In the genomic region with DNA sequence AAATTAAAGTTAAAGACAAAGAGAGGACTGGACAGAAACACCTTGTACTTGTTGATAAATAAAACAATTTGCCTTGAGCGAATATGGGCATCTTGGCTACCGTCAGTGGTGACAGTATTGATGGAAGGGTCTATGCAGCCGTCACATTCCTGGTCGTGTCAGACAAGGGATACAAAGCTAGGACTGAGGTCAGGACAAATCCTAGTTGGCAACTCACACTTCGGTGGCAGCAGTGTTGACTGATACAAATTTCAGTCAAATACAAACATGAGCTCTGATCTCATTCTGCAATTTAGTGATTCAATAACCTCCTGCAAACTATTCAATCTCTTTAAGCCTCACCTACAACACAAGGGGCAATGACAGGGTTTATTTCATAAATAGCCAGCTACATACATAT, we compare ENCODE assay signal across 35 mouse cellular contexts.
"Had no signal": no experiment of that assay in that cellular context is flagged by ENCODE, and none has a peak within 500 bp of the region (broad histone marks: within the 10 kb centered on the region; RNA-seq: fewer than 3 reads in every experiment).

No protein-coding gene starts in this region.

- H3K27ac ChIP-seq: heart, adult 2 months; heart, embryonic 10.5 days; heart, embryonic 13.5 days; heart, embryonic 15.5 days; hindbrain, embryonic 10.5 days; hindbrain, embryonic 12.5 days; hindbrain, embryonic 13.5 days; hindbrain, embryonic 14.5 days; hindbrain, embryonic 15.5 days; hindbrain, postnatal 0 days; intestine, embryonic 15.5 days; kidney, embryonic 15.5 days; kidney, postnatal 0 days; layer of hippocampus, adult 2 months had no signal

- H3K4me3 ChIP-seq: heart, adult 2 months; heart, embryonic 10.5 days; heart, embryonic 12.5 days; heart, embryonic 13.5 days; heart, embryonic 15.5 days; hindbrain, embryonic 10.5 days; hindbrain, embryonic 12.5 days; hindbrain, embryonic 13.5 days; hindbrain, embryonic 15.5 days; intestine, embryonic 15.5 days; kidney, embryonic 15.5 days; layer of hippocampus, adult 2 months had no signal

- H3K9me3 ChIP-seq: heart, embryonic 10.5 days; heart, embryonic 12.5 days; heart, embryonic 13.5 days; heart, embryonic 15.5 days; hindbrain, embryonic 10.5 days; hindbrain, embryonic 12.5 days; hindbrain, embryonic 13.5 days; hindbrain, embryonic 15.5 days; intestine, embryonic 15.5 days; kidney, embryonic 15.5 days had no signal

- H3K27me3 ChIP-seq: heart, embryonic 12.5 days; heart, embryonic 13.5 days; heart, embryonic 15.5 days; hindbrain, embryonic 12.5 days; hindbrain, embryonic 13.5 days; hindbrain, embryonic 15.5 days; intestine, embryonic 15.5 days; kidney, embryonic 15.5 days had no signal

- H3K36me3 ChIP-seq: heart, embryonic 10.5 days; heart, embryonic 12.5 days; heart, embryonic 13.5 days; heart, embryonic 15.5 days; hindbrain, embryonic 12.5 days; hindbrain, embryonic 13.5 days; hindbrain, embryonic 15.5 days; intestine, embryonic 15.5 days; kidney, embryonic 15.5 days had no signal

- ATAC-seq: hindbrain, embryonic 16.5 days; hindbrain, postnatal 0 days; inflammation-experienced regulatory T-cells, adult 6 months; intestine, embryonic 15.5 days; intestine, embryonic 16.5 days; intestine, postnatal 0 days had no signal

- H3K4me2 ChIP-seq: heart, embryonic 11.5 days; heart, embryonic 12.5 days; heart, embryonic 13.5 days; heart, embryonic 15.5 days; hindbrain, embryonic 12.5 days; hindbrain, embryonic 13.5 days; hindbrain, embryonic 14.5 days; hindbrain, embryonic 15.5 days; intestine, embryonic 15.5 days; kidney, embryonic 15.5 days had no signal

- H3K9ac ChIP-seq: heart, embryonic 12.5 days; heart, embryonic 13.5 days; heart, embryonic 15.5 days; hindbrain, embryonic 12.5 days; hindbrain, embryonic 13.5 days; hindbrain, embryonic 14.5 days; hindbrain, embryonic 15.5 days; intestine, embryonic 15.5 days; kidney, embryonic 15.5 days had no signal

- DNase-seq: heart, adult 2 months; heart, postnatal 10 days; heart, postnatal 14 days; heart, postnatal 36 days; heart, postnatal 4 days; kidney, adult 11 months; kidney, adult 18-20 months; kidney, adult 2 months; kidney, adult 8-10 months; kidney, adult 9 months; kidney, postnatal 10 days; kidney, postnatal 14 days; kidney, postnatal 25 days; kidney, postnatal 36 days; kidney, postnatal 4 days; layer of hippocampus, adult 9-11 months had no signal
